In the genomic region with DNA sequence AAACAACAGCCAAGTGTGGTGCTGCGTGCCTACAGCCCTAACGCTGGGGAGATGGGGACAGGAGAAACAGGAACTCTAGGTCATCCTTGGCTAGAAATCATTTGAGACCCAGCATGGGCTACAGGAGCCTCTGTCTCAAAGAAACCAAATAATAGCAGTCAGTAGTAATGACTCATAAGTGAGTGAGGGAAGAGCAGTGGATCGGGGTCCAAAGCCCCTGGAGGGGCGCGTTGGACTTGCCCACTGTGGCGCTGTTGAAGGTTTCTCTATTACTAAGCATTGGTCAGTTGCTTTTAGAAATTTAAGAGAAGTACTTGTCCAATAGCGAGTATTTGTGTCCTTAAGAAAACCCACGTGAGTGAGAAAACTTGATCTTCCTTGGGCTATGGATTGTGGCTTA, we compare ENCODE assay signal across 28 mouse cellular contexts.
"Had no signal": no experiment of that assay in that cellular context is flagged by ENCODE, and none has a peak within 500 bp of the region (broad histone marks: within the 10 kb centered on the region; RNA-seq: fewer than 3 reads in every experiment).

No protein-coding gene starts in this region.

- DNase-seq: cerebellum, adult 2 months; cerebellum, adult 8-10 months; cerebellum, adult 9-10 months; cerebellum, adult 9-11 months; cerebellum, postnatal 10 days; cerebellum, postnatal 14 days; cerebellum, postnatal 25 days; cerebellum, postnatal 36 days; embryo, embryonic 11 days; forebrain, postnatal 0 days; gastrocnemius, adult 2 months; gastrocnemius, postnatal 10 days; gastrocnemius, postnatal 14 days; gastrocnemius, postnatal 25 days; gastrocnemius, postnatal 36 days; heart, adult 18-20 months; heart, adult 2 months had no signal

- H3K4me1 ChIP-seq: embryonic facial prominence, embryonic 10.5 days; embryonic facial prominence, embryonic 12.5 days; embryonic facial prominence, embryonic 13.5 days; embryonic facial prominence, embryonic 15.5 days; forebrain, embryonic 10.5 days; forebrain, embryonic 12.5 days; forebrain, embryonic 13.5 days; forebrain, embryonic 15.5 days had no signal

- H3K27ac ChIP-seq: embryonic facial prominence, embryonic 10.5 days; embryonic facial prominence, embryonic 12.5 days; embryonic facial prominence, embryonic 13.5 days; embryonic facial prominence, embryonic 15.5 days; forebrain, embryonic 10.5 days; forebrain, embryonic 12.5 days; forebrain, embryonic 13.5 days; forebrain, embryonic 15.5 days; gastrocnemius, adult 2 months; heart, adult 2 months had no signal

- H3K27me3 ChIP-seq: embryonic facial prominence, embryonic 12.5 days; embryonic facial prominence, embryonic 13.5 days; embryonic facial prominence, embryonic 15.5 days; forebrain, embryonic 12.5 days; forebrain, embryonic 13.5 days; forebrain, embryonic 15.5 days had no signal

- H3K4me3 ChIP-seq: embryonic facial prominence, embryonic 10.5 days; embryonic facial prominence, embryonic 12.5 days; embryonic facial prominence, embryonic 13.5 days; embryonic facial prominence, embryonic 15.5 days; erythroblast, embryonic 14.5 days; forebrain, embryonic 10.5 days; forebrain, embryonic 12.5 days; forebrain, embryonic 13.5 days; forebrain, embryonic 15.5 days; gastrocnemius, adult 2 months; heart, adult 2 months had no signal

- H3K9me3 ChIP-seq: embryonic facial prominence, embryonic 10.5 days; embryonic facial prominence, embryonic 12.5 days; embryonic facial prominence, embryonic 13.5 days; embryonic facial prominence, embryonic 15.5 days; forebrain, embryonic 10.5 days; forebrain, embryonic 12.5 days; forebrain, embryonic 13.5 days; forebrain, embryonic 15.5 days had no signal

- ATAC-seq: forebrain, embryonic 13.5 days; forebrain, embryonic 14.5 days; forebrain, embryonic 15.5 days; forebrain, embryonic 16.5 days; forebrain, postnatal 0 days had no signal

- H3K9ac ChIP-seq: embryonic facial prominence, embryonic 12.5 days; embryonic facial prominence, embryonic 13.5 days; embryonic facial prominence, embryonic 15.5 days; forebrain, embryonic 12.5 days; forebrain, embryonic 13.5 days; forebrain, embryonic 15.5 days; forebrain, postnatal 0 days had no signal

- H3K4me2 ChIP-seq: embryonic facial prominence, embryonic 12.5 days; embryonic facial prominence, embryonic 13.5 days; embryonic facial prominence, embryonic 15.5 days; forebrain, embryonic 12.5 days; forebrain, embryonic 13.5 days; forebrain, embryonic 15.5 days had no signal
